Mouse (Mus musculus) spleen, adult 2 months (tissue): ENCODE results near the gene Calhm4.

ENCODE experiments used
- CTCF ChIP-seq: fragments of 200-500 bp; IDR thresholded peaks from 2 replicates; pipeline ENCODE4 v1.5.1; 2011; ENCODE audit warnings: mild to moderate bottlenecking, inconsistent platforms; ENCODE audit not compliant: insufficient read depth, insufficient read length, insufficient replicate concordance; ENCODE audit errors: extremely low read depth
- POLR2A ChIP-seq: fragments of 200-500 bp; IDR thresholded peaks from 2 replicates; pipeline ENCODE4 v1.6.1; 2011; ENCODE audit warnings: low read depth, low read length, inconsistent platforms

GRCm38 (mm10) chr10:34089517-34089916, 45.4 kb upstream of the Calhm4 start:
- TF ChIP-seq CTCF (no peak), POLR2A (no peak)
